Mouse (Mus musculus) frontal cortex, adult (tissue): Measurements from ENCODE around the gene Kcnma1.

Experiments used
- ATAC-seq: cut with Nextera tagmentation; 2 replicates; pipeline ENCODE4 v1.9.2; 2017; ENCODE audit warnings: mild to moderate bottlenecking, moderate library complexity, mixed read lengths; ENCODE audit not compliant: low TSS enrichment

The Kcnma1 gene

GRCm38 (mm10) chr14:23602054-23602453 lies 412.2 kb downstream of the Kcnma1 start:
- ATAC-seq = peak; percentile 62; the same call in 1 of the 2 replicates

- peak; percentile 67 for ATAC-seq
Observed at GRCm38 (mm10) chr14:23594629-23595028, 419.7 kb downstream of the Kcnma1 start.

GRCm38 (mm10) chr14:23592826-23593447 lies 421.4 kb downstream of the Kcnma1 start:
- ATAC-seq = no peak

GRCm38 (mm10) chr14:23589744-23590481 lies 424.4 kb downstream of the Kcnma1 start:
- no peak for ATAC-seq

GRCm38 (mm10) chr14:23587451-23587850 lies 426.8 kb downstream of the Kcnma1 start:
- peak; percentile 73 for ATAC-seq

- 0 out of 2 replicates have a peak, but pooled peaks have one; percentile 17 for ATAC-seq
Observed at GRCm38 (mm10) chr14:23583235-23583634, 431.1 kb downstream of the Kcnma1 start.

GRCm38 (mm10) chr14:23581282-23581681 lies 433.0 kb downstream of the Kcnma1 start:
- peak; percentile 39 for ATAC-seq

- ATAC-seq = peak; percentile 73
Observed at GRCm38 (mm10) chr14:23575951-23576350, 438.3 kb downstream of the Kcnma1 start.

GRCm38 (mm10) chr14:23574136-23574535 lies 440.2 kb downstream of the Kcnma1 start:
- no peak for ATAC-seq

GRCm38 (mm10) chr14:23573385-23573784 lies 440.9 kb downstream of the Kcnma1 start:
- ATAC-seq = no peak

GRCm38 (mm10) chr14:23572778-23573177 lies 441.5 kb downstream of the Kcnma1 start:
- ATAC-seq = no peak

- ATAC-seq = no peak
Observed at GRCm38 (mm10) chr14:23570251-23570650, 444.0 kb downstream of the Kcnma1 start.

- ATAC-seq = no peak
Observed at GRCm38 (mm10) chr14:23565931-23566330, 448.4 kb downstream of the Kcnma1 start.

GRCm38 (mm10) chr14:23564474-23564873 lies 449.8 kb downstream of the Kcnma1 start:
- ATAC-seq = no peak

GRCm38 (mm10) chr14:23563180-23563579 lies 451.1 kb downstream of the Kcnma1 start:
- no peak for ATAC-seq

GRCm38 (mm10) chr14:23555647-23556046 lies 458.6 kb downstream of the Kcnma1 start:
- ATAC-seq = no peak

GRCm38 (mm10) chr14:23552252-23552974 lies 461.9 kb downstream of the Kcnma1 start:
- peak; percentile 56; the same call in 1 of the 2 replicates for ATAC-seq

GRCm38 (mm10) chr14:23550467-23550866 lies 463.8 kb downstream of the Kcnma1 start:
- ATAC-seq = no peak

- ATAC-seq = no peak
Observed at GRCm38 (mm10) chr14:23542131-23542530, 472.2 kb downstream of the Kcnma1 start.

GRCm38 (mm10) chr14:23539621-23540020 lies 474.7 kb downstream of the Kcnma1 start:
- ATAC-seq = peak; percentile 62

GRCm38 (mm10) chr14:23533346-23533745 lies 480.9 kb downstream of the Kcnma1 start:
- ATAC-seq = no peak

GRCm38 (mm10) chr14:23531735-23532525 lies 482.4 kb downstream of the Kcnma1 start:
- ATAC-seq = peak; percentile 79
